Mouse (Mus musculus): ENCODE data around the gene Cfd. TPM values are rescaled to one million over a fixed set of nuclear protein-coding genes. Genes with fewer than 3 reads are reported as not detected.

The Cfd gene
- polyA plus RNA-seq, 1 experiment from 2014 or later, result not detected

- Histone ChIP-seq H3K27me3 (ENCODE audit: insufficient read depth, low read length) (peaks cover 20% of the 10 kb centered on the region), H3K9ac (replicated peaks; ENCODE audit: low read length) (peak overlapping the region; percentile 47), H3K36me3 (ENCODE audit: insufficient read depth, low read length) (peaks cover 21% of the 10 kb centered on the region), H3K4me1 (ENCODE audit: insufficient read depth, low read length) (peaks cover 31% of the 10 kb centered on the region), H3K4me3 (ENCODE audit: low read length) (no peak overlapping the region), H3K27ac (ENCODE audit: low read length) (peak overlapping the region; percentile 2; the same call in 1 of the 2 replicates), H3K9me3 (ENCODE audit: low read length) (no peaks in the 10 kb centered on the region), H3K4me2 (replicated peaks; ENCODE audit: low read depth, low read length) (no peak overlapping the region)
- no peak for ATAC-seq (ENCODE audit: low FRiP score, low TSS enrichment)
- WGBS, result 72% methylated on average over 11 of the region's 11 CpGs
Observed at GRCm38 (mm10) chr10:79914131-79914947, 23.7 kb downstream of the Cfd start.

- Histone ChIP-seq H3K4me1 (ENCODE audit: insufficient read depth, low read length) (peaks cover 37% of the 10 kb centered on the region), H3K36me3 (ENCODE audit: insufficient read depth, low read length) (peaks cover 21% of the 10 kb centered on the region), H3K27me3 (ENCODE audit: insufficient read depth, low read length) (peaks cover 28% of the 10 kb centered on the region), H3K27ac (ENCODE audit: low read length) (peak overlapping the region; percentile 2; the same call in 1 of the 2 replicates), H3K4me2 (replicated peaks; ENCODE audit: low read depth, low read length) (peak overlapping the region; percentile 96; the same call in 1 of the 2 replicates), H3K9ac (replicated peaks; ENCODE audit: low read length) (peak overlapping the region; percentile 47), H3K9me3 (ENCODE audit: low read length) (no peaks in the 10 kb centered on the region), H3K4me3 (ENCODE audit: low read length) (no peak overlapping the region; the same call in 1 of the 2 replicates)
- 66% methylated on average over 7 of the region's 7 CpGs for WGBS
- no peak for ATAC-seq (ENCODE audit: low FRiP score, low TSS enrichment)
Observed at GRCm38 (mm10) chr10:79914948-79915596, 24.4 kb downstream of the Cfd start.

GRCm38 (mm10) chr10:79916081-79916480 is 25.4 kb downstream of the Cfd start:
- peaks cover 15% of the 10 kb centered on the region for H3K36me3 ChIP-seq (ENCODE audit: insufficient read depth, low read length)
- H3K27me3 ChIP-seq (ENCODE audit: insufficient read depth, low read length), result peaks cover 38% of the 10 kb centered on the region
- peak overlapping the region; percentile 83 for H3K4me3 ChIP-seq (ENCODE audit: low read length)
- peaks cover 47% of the 10 kb centered on the region for H3K4me1 ChIP-seq (ENCODE audit: insufficient read depth, low read length)
- peak overlapping the region; percentile 96 for H3K4me2 ChIP-seq (replicated peaks; ENCODE audit: low read depth, low read length)
- peak overlapping the region; percentile 40 for H3K27ac ChIP-seq (ENCODE audit: low read length)
- H3K9me3 ChIP-seq (ENCODE audit: low read length), result no peaks in the 10 kb centered on the region
- H3K9ac ChIP-seq (replicated peaks; ENCODE audit: low read length), result peak overlapping the region; percentile 97
- ATAC-seq (ENCODE audit: low FRiP score, low TSS enrichment), result no peak
- 3% methylated on average over 8 of the region's 8 CpGs for WGBS

GRCm38 (mm10) chr10:79916808-79917531 is 26.3 kb downstream of the Cfd start, which contains the start of gene Kiss1r:
Kiss1r (plus strand) TSS chr10:79916971.
- 2% methylated on average over 42 of the region's 42 CpGs for WGBS
- Histone ChIP-seq H3K4me3 (ENCODE audit: low read length) (peak within 1 kb of the TSS; percentile 83), H3K27me3 (ENCODE audit: insufficient read depth, low read length) (peaks cover 47% of the 10 kb centered on the region), H3K9me3 (ENCODE audit: low read length) (no peaks in the 10 kb centered on the region), H3K4me1 (ENCODE audit: insufficient read depth, low read length) (peaks cover 54% of the 10 kb centered on the region), H3K36me3 (ENCODE audit: insufficient read depth, low read length) (peaks cover 8% of the 10 kb centered on the region; the same call in 1 of the 2 replicates), H3K27ac (ENCODE audit: low read length) (peak within 1 kb of the TSS; percentile 82), H3K4me2 (replicated peaks; ENCODE audit: low read depth, low read length) (peak within 1 kb of the TSS; percentile 96), H3K9ac (replicated peaks; ENCODE audit: low read length) (peak within 1 kb of the TSS; percentile 97)
- ATAC-seq (ENCODE audit: low FRiP score, low TSS enrichment), result peak; percentile 81

- Histone ChIP-seq H3K9me3 (ENCODE audit: low read length) (no peaks in the 10 kb centered on the region), H3K4me1 (ENCODE audit: insufficient read depth, low read length) (peaks cover 54% of the 10 kb centered on the region), H3K27me3 (ENCODE audit: insufficient read depth, low read length) (peaks cover 53% of the 10 kb centered on the region), H3K4me3 (ENCODE audit: low read length) (peak overlapping the region; percentile 83; the same call in 1 of the 2 replicates), H3K27ac (ENCODE audit: low read length) (no peak overlapping the region), H3K36me3 (ENCODE audit: insufficient read depth, low read length) (peaks cover 6% of the 10 kb centered on the region; the same call in 1 of the 2 replicates), H3K4me2 (replicated peaks; ENCODE audit: low read depth, low read length) (peak overlapping the region; percentile 96; the same call in 1 of the 2 replicates), H3K9ac (replicated peaks; ENCODE audit: low read length) (peak overlapping the region; percentile 97; the same call in 1 of the 2 replicates)
- 64% methylated on average over 5 of the region's 5 CpGs for WGBS
- no peak for ATAC-seq (ENCODE audit: low FRiP score, low TSS enrichment)
Observed at GRCm38 (mm10) chr10:79917532-79918100, 27.0 kb downstream of the Cfd start.

- no peak overlapping the region for H3K27ac ChIP-seq (ENCODE audit: low read length)
- H3K9me3 ChIP-seq (ENCODE audit: low read length), result no peaks in the 10 kb centered on the region
- ATAC-seq (ENCODE audit: low FRiP score, low TSS enrichment), result no peak
- peak overlapping the region; percentile 41 for H3K4me2 ChIP-seq (replicated peaks; ENCODE audit: low read depth, low read length)
- H3K4me1 ChIP-seq (ENCODE audit: insufficient read depth, low read length), result peaks cover 54% of the 10 kb centered on the region
- peaks cover under 1% of the 10 kb centered on the region; the same call in 1 of the 2 replicates for H3K36me3 ChIP-seq (ENCODE audit: insufficient read depth, low read length)
- WGBS, result 6% methylated on average over 34 of the region's 35 CpGs
- H3K4me3 ChIP-seq (ENCODE audit: low read length), result peak overlapping the region; percentile 22
- H3K27me3 ChIP-seq (ENCODE audit: insufficient read depth, low read length), result peaks cover 62% of the 10 kb centered on the region
- H3K9ac ChIP-seq (replicated peaks; ENCODE audit: low read length), result peak overlapping the region; percentile 45; the same call in 1 of the 2 replicates
Observed at GRCm38 (mm10) chr10:79918231-79919078, 27.8 kb downstream of the Cfd start.

- ATAC-seq (ENCODE audit: low FRiP score, low TSS enrichment), result no peak
- Histone ChIP-seq H3K36me3 (ENCODE audit: insufficient read depth, low read length) (no peaks in the 10 kb centered on the region), H3K9ac (replicated peaks; ENCODE audit: low read length) (peak overlapping the region; percentile 43), H3K9me3 (ENCODE audit: low read length) (no peaks in the 10 kb centered on the region), H3K27me3 (ENCODE audit: insufficient read depth, low read length) (peaks cover 62% of the 10 kb centered on the region), H3K4me2 (replicated peaks; ENCODE audit: low read depth, low read length) (peak overlapping the region; percentile 41), H3K4me1 (ENCODE audit: insufficient read depth, low read length) (peaks cover 52% of the 10 kb centered on the region), H3K4me3 (ENCODE audit: low read length) (peak overlapping the region; percentile 22), H3K27ac (ENCODE audit: low read length) (no peak overlapping the region)
- 8% methylated on average over 21 of the region's 21 CpGs for WGBS
Observed at GRCm38 (mm10) chr10:79919251-79919849, 28.7 kb downstream of the Cfd start.

- Histone ChIP-seq H3K4me2 (replicated peaks; ENCODE audit: low read depth, low read length) (peak overlapping the region; percentile 50), H3K4me3 (ENCODE audit: low read length) (peak overlapping the region; percentile 39), H3K36me3 (ENCODE audit: insufficient read depth, low read length) (no peaks in the 10 kb centered on the region), H3K27ac (ENCODE audit: low read length) (no peak overlapping the region), H3K4me1 (ENCODE audit: insufficient read depth, low read length) (peaks cover 47% of the 10 kb centered on the region), H3K9me3 (ENCODE audit: low read length) (no peaks in the 10 kb centered on the region), H3K27me3 (ENCODE audit: insufficient read depth, low read length) (peaks cover 62% of the 10 kb centered on the region), H3K9ac (replicated peaks; ENCODE audit: low read length) (no peak overlapping the region; the same call in 1 of the 2 replicates)
- WGBS, result 19% methylated on average over 26 of the region's 26 CpGs
- no peak for ATAC-seq (ENCODE audit: low FRiP score, low TSS enrichment)
Observed at GRCm38 (mm10) chr10:79920056-79920890, 29.6 kb downstream of the Cfd start.

Data from kidney, embryonic 16.5 days (tissue).